Mouse (Mus musculus) mouse trophoblast stem cell (cell line): Measurements from ENCODE around the gene Lrtm1.

ENCODE experiments used
- in situ Hi-C, 2 experiments: fragments of 300-500 bp; cut with MseI, MboI; formaldehyde crosslinking; loops; 2 replicates in 1 of 2; 3 replicates in 1 of 2; pipeline ENCODE4 v1.15.1; 2025

Gene Lrtm1

DNA sequence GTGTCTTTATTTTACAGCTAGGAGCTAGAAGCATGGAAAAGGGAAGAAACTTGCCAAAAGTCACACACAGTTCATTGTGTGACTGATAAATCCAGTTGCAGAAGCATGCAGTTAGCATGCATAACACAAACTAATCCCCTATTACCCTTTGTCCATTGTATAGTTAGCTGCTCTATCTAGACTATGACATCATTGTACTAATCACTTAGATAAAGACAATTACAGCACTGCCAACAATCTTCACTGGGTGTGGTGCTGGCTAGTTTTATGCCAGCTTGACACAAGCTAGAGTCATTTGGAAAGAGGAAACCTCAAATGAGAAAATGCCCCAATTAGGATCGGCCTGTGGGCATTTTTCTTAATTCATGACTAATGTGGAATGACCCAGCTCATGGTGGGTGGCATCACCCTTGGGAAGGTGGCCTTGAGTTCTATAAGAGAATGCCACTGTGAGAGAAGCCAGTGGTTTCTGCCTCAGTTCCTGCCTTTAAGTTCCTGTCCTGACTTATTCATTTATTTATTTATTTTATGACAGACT is 13.9 kb downstream of the Lrtm1 start:
- in situ Hi-C loops = no loop called here

DNA sequence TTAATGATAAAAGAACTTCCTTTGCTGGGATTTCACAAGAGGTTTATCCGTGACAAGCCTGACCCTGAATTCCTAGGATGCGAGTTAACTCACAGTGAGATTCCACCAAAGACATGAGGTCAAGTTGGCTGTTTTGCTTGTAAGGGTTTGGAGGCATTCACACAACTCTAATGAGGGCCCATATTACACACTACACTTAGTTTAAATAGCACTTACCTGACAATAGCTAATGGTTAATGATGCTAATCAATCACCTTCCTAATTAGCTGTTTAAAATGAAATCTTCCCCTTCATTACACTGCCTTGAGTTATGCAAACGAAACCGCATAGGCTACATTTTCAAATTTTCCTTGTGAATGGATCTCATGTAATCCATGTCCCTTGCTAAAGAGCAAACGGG is 20.2 kb downstream of the Lrtm1 start:
- in situ Hi-C loops = no loop called here

DNA sequence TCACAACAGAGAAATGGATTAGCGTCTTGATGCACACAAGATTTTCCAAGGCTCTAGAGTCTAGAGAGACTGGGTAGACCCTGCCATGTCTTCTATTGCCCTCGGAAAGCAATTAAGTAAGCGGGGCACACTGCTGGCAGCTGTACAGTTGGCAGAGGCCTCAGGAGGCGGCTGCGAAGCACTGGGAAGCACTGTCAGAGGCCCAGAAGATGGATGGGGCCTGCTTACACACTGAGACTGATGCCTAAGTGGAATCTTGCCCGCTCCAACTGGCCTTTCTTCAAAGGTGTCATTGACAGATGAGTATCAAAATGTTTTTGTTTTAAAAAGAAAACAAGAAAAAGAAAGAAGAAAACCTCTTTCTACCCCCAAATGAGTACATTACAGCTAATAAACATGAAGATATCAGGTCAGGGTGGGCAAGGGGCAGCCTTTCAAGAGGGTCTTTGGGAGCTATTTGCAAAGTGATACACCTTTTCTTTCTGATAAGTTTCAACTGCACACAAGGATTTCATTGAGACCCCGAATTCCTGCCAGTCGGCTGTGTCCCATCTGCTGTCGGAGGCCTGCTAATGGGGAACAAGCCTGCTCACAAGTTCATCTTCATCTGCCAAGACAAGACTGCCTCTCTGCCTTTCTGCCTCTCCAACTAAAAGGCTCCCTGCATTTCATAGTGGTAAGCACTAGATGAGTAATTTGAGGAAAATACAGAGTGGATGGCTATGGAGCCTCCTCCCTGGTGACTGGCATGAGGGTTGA is 22.8 kb downstream of the Lrtm1 start:
- in situ Hi-C loops = no loop called here

DNA sequence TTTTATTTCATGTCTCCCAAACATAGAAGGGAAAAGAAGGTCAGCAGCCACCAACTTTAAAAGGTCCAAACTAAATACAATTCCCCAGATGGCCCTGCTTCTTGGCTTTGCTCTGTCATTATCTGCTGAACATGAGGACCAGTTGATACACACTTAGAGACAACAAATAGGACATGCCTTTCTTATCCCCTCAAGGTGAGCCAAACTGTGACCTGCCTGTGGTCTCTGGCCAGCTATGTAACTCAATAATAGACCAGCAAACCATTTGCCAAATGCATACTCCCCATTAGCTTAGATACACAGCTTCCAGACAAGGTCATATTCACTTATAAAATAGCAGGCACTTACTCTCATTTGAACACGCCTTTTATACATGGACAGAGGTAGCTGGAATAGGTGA is 23.5 kb downstream of the Lrtm1 start:
- in situ Hi-C loops = no loop called here

DNA sequence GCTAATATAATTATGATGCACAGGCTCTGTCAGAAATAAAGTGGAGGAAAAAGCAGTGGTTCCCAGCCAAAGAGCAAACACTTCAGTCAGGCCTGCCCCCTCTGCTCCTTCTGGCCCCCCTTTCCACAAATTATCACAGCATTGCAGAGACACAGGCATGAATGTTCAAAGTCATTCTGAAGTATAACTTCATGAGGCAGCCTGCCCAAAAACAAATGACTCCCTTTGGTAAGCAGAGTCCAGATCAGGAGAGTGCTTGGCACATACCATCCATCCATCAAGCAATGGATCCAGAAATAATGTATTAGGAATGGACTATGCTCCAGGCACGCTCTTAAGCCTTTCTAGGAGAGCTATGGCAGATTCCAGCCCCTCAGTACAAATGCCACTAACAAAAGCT is 24.3 kb downstream of the Lrtm1 start:
- in situ Hi-C loops = no loop called here

DNA sequence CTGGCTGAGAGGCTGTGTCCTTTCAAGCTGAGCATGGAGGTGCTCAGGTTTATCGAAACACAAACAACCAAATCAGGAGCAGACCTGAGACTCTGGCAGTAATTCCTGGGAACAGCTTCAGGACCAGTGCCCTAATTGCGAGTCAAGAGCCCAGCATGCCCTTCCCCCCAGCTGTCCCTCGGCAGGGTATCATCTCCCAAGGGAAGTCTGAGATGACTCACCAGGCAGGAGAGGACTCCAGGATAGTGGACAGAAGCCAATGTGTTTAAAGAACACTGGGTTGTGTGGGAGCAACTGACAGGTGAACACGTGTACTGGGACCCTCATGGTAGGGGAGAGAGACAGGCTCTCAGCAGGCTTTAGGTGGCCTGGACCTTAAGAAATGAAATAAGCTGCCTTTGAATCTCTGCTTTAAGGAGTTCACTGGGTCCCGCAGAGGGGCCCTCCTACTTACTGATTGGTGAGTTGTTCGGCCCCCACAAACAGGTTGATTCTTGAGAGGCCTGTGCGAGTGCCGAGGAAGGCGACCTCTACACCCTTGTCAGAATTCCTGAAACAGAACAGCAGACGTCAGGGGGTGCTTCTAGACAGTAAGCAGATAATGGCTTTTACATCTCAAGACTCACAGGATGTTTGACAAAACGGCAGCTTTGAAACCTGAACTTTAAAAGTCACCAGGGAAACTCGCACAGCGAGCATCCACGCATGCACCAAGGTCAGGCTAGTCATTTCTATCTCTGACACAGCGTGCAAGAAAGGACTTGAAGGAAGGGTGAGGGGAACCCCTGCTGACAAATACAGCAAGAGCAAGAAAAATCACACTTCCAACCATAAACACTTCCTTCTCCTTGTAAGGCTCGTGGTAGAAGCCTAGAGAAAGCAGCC is 34.2 kb downstream of the Lrtm1 start:
- in situ Hi-C loops = no loop called here

DNA sequence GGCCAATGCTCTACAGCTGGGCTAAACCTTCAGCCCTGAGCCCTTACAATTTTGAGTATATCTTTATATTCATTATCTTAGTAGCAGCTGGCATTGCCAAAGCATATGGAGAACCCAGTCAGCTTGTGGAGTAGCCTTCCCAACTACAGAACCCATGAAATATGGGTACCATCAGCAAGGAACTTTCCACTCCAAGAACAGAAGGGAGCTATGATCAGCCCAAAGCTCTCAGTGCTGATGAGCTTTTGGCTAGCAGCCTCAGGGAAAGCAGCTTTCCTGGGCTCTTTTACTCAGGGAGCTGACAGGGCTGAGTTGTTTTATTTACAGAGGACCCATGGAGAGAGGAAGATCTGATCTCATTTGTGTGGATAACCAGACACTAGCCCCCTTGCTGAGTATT is 42.7 kb downstream of the Lrtm1 start:
- in situ Hi-C loops = no loop called here

DNA sequence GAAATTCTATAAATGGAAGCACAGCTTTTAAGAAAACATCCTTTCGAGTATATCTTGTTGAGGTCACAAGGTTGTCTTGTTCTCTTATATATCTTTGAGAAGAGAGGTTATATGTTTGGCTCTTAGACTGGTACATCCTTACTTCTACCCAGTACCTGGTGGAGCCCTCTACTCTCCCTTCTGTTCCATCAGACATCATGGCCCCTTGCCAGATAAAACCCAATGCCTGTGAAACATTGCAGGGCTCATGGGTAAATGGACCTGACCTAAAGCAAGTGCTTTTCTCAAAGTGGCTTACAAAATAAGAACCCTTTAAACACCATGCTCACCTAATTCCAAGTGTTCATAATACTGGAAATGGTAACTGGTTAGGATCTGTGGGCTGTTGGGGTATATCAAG is 43.5 kb downstream of the Lrtm1 start:
- in situ Hi-C loops = no loop called here

DNA sequence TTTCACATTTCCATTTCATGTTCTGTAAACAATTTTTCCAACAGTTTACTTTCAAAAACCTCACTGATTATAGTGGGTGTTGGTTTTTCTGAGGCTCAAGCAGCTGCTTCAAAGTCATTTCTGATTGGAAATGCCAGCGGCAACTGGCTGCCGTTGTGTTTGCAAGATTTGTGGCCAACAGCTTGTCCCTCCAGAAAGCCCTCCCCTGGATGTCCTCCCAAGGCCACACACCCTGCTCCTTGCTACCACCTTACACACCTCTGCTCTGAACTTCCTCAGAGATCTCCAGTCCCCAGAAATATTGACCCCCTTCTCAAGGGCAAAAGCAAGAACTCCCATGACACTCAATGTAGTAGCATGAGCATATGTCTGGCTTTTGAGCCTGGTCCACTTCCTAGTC is 44.7 kb downstream of the Lrtm1 start:
- in situ Hi-C loops = no loop called here

DNA sequence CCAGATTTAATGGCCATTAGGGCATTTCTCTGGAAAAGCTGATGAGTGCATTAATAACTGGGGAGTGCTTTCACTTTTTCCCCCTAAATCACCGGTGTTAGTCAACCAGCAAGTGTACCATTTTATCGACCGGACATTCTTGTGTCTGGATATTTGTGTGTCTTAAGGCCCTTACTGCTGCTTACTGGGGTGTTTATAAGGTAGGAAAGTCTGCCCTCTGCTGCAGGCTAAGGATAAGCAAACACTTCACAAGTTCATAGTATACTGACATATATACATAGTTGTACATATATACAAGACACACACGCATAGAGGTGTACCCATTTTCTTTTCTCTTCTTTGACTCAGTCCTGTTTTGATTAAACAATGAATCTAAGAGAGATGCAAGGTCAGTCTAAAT is 55.7 kb downstream of the Lrtm1 start:
- in situ Hi-C loops = no loop called here

DNA sequence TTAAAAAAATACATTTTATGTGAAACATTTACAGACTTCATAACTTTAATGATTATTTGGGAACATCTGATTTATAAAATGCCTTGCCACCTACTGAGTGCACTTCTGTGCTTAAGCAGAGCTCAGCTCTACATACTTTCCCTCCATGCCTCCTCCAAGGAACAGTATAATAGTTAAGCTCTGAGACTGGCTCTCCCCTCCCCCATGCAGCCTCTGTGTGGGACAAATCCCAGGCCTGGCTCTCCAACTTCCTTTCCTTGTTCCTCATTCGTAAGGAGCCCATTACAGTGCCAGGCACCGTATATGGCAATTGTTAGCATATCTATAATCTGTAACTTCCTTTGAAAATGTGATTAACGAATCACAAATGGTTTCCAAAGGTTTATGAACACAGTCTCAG is 59.4 kb downstream of the Lrtm1 start:
- in situ Hi-C loops = loop anchor here in 1 of 2 experiments (25.0 kb wide), 1 partner anchor 1265 kb away; no protein-coding TSS in a partner anchor

DNA sequence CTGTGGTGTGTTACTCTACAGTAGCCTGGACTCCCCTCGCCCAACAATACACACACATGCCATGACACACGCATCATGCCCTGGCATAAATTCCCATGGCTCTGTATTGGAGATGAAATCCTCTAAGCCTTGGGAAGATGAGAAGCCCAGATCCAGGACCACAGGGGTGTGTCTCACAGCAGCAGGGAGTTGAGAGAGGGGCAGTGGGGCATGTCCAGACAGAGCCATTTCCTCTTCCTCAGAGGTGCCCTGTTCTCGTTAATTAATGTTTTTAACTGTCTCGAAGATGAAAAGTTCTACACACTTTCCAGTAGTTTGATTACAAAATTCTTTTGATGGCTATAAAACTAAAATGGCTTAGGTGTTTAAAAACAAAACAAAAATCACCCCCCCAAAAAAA is 62.2 kb downstream of the Lrtm1 start:
- in situ Hi-C loops = loop anchor here in 1 of 2 experiments (25.0 kb wide), 1 partner anchor 1268 kb away; no protein-coding TSS in a partner anchor

DNA sequence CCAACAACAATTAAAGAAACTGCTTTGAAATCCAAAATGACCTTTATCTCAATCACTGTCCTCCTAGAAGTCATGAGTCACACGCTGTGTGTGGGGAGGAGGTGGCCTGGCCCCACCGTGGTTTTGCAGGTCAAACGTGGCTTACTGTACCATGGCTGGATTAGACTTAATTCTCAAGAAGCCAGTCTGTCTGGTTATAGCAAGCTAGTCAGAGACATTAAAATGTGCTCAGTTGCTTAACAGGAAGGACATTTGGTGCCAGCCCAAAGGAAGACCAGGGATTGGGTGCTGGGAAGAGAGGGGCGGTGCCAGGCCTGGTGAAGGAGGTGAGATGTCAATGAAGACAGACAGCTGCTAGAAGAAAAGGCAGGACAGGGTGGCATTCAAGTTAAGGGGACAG is 62.6 kb downstream of the Lrtm1 start:
- in situ Hi-C loops = loop anchor here in 1 of 2 experiments (25.0 kb wide), 1 partner anchor 1268 kb away; no protein-coding TSS in a partner anchor

DNA sequence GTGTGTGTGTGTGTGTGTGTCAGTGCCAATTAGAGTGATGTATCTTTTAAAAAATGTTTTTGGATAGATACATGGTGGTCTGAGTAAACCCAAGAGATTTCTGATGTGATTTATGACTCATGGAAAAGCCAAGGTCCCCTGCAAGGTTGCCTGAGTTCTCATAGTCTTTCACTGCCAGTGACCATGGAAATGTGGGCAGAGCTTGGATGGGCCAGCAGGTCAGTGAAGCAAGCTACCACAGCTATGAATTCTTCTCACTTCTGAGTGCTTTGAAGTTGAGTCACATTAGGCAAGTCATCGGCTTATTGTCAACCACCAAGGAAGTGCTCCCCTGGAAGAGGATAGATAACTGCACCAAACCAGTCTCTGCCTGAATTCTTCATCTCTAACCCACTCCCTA is 64.2 kb downstream of the Lrtm1 start:
- in situ Hi-C loops = loop anchor here in 1 of 2 experiments (25.0 kb wide), 1 partner anchor 1270 kb away; no protein-coding TSS in a partner anchor
